Mouse (Mus musculus): Measurements from ENCODE around the gene Myh9.

Gene Myh9

GRCm38 (mm10) chr15:77828242-77828641 is 13.7 kb downstream of the Myh9 start:
- DNase-seq (ENCODE audit: low spot score in 2 of 2) = no peak

- DNase-seq (ENCODE audit: low spot score in 2 of 2) = no peak
Observed at GRCm38 (mm10) chr15:77827794-77828193, 14.2 kb downstream of the Myh9 start.

GRCm38 (mm10) chr15:77827379-77827778 is 14.6 kb downstream of the Myh9 start:
- no peak for DNase-seq (ENCODE audit: low spot score in 2 of 2)

GRCm38 (mm10) chr15:77825382-77825781 is 16.6 kb downstream of the Myh9 start:
- no peak for DNase-seq (ENCODE audit: low spot score in 2 of 2)

- no peak for DNase-seq (ENCODE audit: low spot score in 2 of 2)
Observed at GRCm38 (mm10) chr15:77824321-77824720, 17.7 kb downstream of the Myh9 start.

GRCm38 (mm10) chr15:77823634-77824033 is 18.3 kb downstream of the Myh9 start:
- DNase-seq (ENCODE audit: low spot score in 2 of 2) = no peak

- no peak for DNase-seq (ENCODE audit: low spot score in 2 of 2)
Observed at GRCm38 (mm10) chr15:77823196-77823595, 18.8 kb downstream of the Myh9 start.

GRCm38 (mm10) chr15:77822671-77823070 is 19.3 kb downstream of the Myh9 start:
- DNase-seq (ENCODE audit: low spot score in 2 of 2) = no peak

- no peak for DNase-seq (ENCODE audit: low spot score in 2 of 2)
Observed at GRCm38 (mm10) chr15:77822057-77822466, 19.9 kb downstream of the Myh9 start.

- no peak for DNase-seq (ENCODE audit: low spot score in 2 of 2)
Observed at GRCm38 (mm10) chr15:77821424-77821823, 20.6 kb downstream of the Myh9 start.

- DNase-seq (ENCODE audit: low spot score in 2 of 2) = no peak
Observed at GRCm38 (mm10) chr15:77820480-77821163, 21.4 kb downstream of the Myh9 start.

- no peak for DNase-seq (ENCODE audit: low spot score in 2 of 2)
Observed at GRCm38 (mm10) chr15:77819894-77820387, 22.0 kb downstream of the Myh9 start.

GRCm38 (mm10) chr15:77818556-77819158 is 23.3 kb downstream of the Myh9 start:
- DNase-seq (ENCODE audit: low spot score in 2 of 2) = no peak

- DNase-seq (ENCODE audit: low spot score in 2 of 2) = no peak
Observed at GRCm38 (mm10) chr15:77817417-77817816, 24.6 kb downstream of the Myh9 start.

GRCm38 (mm10) chr15:77816601-77816950 is 25.4 kb downstream of the Myh9 start:
- no peak for DNase-seq (ENCODE audit: low spot score in 2 of 2)

GRCm38 (mm10) chr15:77815867-77816600 is 25.9 kb downstream of the Myh9 start:
- no peak for DNase-seq (ENCODE audit: low spot score in 2 of 2)

GRCm38 (mm10) chr15:77813639-77814375 is 28.2 kb downstream of the Myh9 start:
- no peak for DNase-seq (ENCODE audit: low spot score in 2 of 2)

- no peak for DNase-seq (ENCODE audit: low spot score in 2 of 2)
Observed at GRCm38 (mm10) chr15:77812578-77812977, 29.4 kb downstream of the Myh9 start.

GRCm38 (mm10) chr15:77811099-77811760 is 30.7 kb downstream of the Myh9 start:
- no peak for DNase-seq (ENCODE audit: low spot score in 2 of 2)

- no peak for DNase-seq (ENCODE audit: low spot score in 2 of 2)
Observed at GRCm38 (mm10) chr15:77810416-77811098, 31.4 kb downstream of the Myh9 start.

GRCm38 (mm10) chr15:77809434-77809833 is 32.5 kb downstream of the Myh9 start:
- DNase-seq (ENCODE audit: low spot score in 2 of 2) = no peak

Measured in spleen, postnatal 36 days (tissue).